Mouse (Mus musculus) cerebellum, postnatal 36 days (tissue): ENCODE measurements around the gene Atp2b2.
"Not testable (repeated sequence)": the region's sequence is repeated elsewhere in the genome, so short reads cannot be mapped to it uniquely, and the experiment has no call there.

Experiments
- DNase-seq, 2 experiments: peaks; one replicate each; pipeline ENCODE4 v3.0.0; 2021 to 2022; ENCODE audit warnings: mixed read lengths in 2 of 2

Gene Atp2b2

GRCm38 (mm10) chr6:113778229-113778753, 264.1 kb downstream of the Atp2b2 start:
- no peak for DNase-seq

- DNase-seq = no peak
Observed at GRCm38 (mm10) chr6:113768804-113769203, 273.6 kb downstream of the Atp2b2 start.

DNA sequence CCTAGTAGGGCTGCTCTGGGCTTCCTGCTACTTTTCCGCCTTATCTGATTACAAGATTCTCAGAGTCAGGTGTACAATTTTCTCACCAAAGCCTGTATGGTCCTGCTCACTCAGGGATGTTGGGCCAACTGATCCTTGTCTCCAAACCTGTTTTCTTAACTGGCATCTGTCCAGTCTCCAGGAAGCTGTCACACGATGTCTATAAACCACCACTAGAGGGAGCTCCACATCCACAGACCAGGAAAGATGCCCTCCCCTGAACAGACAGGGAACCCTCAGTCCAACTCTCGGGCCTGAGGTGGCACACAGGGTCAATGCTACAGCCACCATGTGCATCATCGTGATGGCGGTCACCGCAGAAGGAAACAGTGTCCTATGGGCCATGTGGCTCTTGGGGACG, 280.8 kb downstream of the Atp2b2 start:
- DNase-seq = peak; percentile 61 to 71

DNA sequence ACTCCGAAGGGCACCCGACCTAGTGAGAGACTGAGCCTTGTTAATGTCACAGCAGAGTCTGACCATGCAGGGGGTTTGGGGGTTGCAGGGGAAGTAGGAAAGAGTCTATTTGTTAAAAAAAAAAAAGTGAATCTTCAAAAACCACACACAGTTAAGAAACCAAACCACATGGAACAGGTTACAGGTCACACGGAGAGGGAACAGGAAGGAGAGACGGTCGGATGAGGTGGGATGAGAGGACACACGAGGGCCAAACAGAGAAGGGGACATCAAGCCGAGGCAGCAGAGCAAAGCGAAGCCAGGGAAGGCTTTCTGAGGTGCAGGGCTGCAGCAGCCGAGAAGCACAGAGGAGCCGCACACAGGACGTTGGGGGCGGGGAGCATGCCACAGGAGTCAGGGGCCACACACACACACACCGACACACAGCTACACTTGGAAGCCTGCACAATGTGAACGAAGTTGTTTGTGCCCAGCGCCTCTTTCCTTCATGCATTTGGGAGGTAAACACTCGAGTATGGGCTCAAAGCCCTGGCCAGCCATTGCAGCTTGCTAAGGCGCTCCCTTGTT, 293.2 kb downstream of the Atp2b2 start:
- no peak for DNase-seq

GRCm38 (mm10) chr6:113748351-113748750, 294.1 kb downstream of the Atp2b2 start:
- no peak for DNase-seq

GRCm38 (mm10) chr6:113747284-113747683, 295.1 kb downstream of the Atp2b2 start:
- DNase-seq = no peak

- no peak for DNase-seq
Observed at GRCm38 (mm10) chr6:113745117-113745516, 297.3 kb downstream of the Atp2b2 start.

DNA sequence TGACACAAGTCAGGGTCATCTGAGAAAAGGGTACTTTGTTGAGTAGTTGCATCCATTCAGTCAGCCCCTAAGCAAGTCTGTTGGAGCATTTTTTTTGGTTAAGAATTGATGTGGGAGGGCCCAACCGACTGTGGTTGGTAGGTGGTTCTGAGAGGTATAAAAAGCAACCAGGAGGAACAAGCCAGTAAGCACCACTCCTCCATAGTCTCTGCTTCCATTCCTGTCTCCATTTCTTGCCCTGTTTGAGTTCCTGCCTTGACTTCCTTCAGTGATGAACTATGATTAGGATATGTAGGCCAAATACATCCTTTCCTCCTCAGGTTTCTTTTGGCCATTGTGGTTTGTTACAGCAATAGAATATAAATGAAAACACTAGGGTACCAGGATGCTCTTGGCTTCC, 299.3 kb downstream of the Atp2b2 start:
- DNase-seq = no peak

DNA sequence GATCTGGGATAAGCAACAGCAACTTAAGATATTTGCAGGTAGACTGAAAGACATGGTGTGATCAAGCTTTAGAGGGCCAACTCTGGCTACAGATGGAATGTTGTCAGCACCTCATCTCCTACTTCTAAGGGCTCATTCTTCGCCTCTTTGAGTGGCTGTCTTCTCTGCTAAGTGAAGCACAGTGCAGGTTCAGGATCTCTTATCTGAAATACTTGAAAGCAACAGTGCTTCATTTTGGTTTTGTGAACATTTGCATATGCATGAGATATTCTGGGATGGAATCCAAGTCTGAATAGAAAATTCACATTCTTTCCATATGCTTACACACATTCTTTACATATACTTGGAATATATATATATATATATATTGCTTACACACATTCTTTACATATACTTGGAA, 300.1 kb downstream of the Atp2b2 start:
- no peak for DNase-seq

DNA sequence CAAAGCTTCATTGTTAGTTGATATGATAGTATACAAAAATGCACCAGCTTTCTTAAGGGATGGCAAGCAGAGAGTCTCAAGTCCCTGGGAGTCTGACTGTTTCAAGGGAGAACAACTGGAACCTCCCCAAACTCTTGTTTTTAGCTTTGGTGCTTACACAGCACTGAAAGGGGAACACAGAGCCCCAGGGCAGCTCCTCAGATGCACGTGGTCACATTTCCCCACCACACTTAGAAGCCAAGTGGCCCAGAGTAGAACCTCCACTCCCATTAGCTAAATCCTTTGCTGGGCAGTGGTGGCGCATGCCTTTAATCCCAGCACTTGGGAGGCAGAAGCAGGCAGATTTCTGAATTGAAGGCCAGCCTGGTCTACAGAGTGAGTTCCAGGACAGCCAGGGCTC, 301.0 kb downstream of the Atp2b2 start:
- no peak for DNase-seq

- peak; percentile 85 to 89 for DNase-seq
Observed at GRCm38 (mm10) chr6:113740236-113741217, 301.9 kb downstream of the Atp2b2 start, which contains the start of gene Sec13. Sec13 (minus strand) TSS chr6:113740743.

DNA sequence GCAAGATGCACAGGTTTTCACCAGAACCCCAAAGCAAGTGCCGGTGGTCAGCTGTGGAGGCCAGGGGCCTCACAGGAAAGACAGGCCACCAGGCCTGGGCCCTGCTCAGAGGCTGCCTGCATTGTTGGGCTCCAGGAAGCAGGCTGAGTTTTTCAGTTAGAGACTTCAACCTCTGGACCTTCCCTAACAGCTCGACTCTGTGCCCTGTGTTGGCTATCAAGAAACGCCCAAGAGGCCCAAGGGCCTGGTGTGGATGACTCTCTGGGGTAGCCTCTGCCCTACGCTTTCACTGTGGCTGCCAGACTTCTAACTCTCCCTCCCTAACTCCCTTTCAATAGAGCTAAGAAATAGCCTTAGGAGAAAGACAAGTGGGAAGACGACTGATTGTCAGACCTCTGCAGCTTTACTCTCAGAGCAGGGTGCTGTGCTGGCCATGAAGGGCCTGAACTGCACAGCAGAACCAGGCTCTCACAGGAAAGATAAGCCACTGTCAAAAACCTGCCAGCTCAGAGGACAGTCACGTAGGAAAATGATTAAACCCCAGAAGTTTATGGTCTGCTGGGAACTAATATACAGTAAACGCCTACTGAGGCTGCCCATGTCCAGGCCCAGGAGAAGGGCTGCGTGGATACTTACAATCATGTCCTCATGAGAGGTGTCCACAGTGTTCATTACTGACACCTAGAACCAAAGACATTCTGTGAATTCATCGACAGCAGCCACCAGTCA, 304.9 kb downstream of the Atp2b2 start:
- DNase-seq = no peak

- no peak for DNase-seq
Observed at GRCm38 (mm10) chr6:113731296-113731695, 311.1 kb downstream of the Atp2b2 start.

- no peak for DNase-seq
Observed at GRCm38 (mm10) chr6:113728181-113728580, 314.2 kb downstream of the Atp2b2 start.

GRCm38 (mm10) chr6:113721061-113721460, 321.4 kb downstream of the Atp2b2 start:
- DNase-seq = no peak

GRCm38 (mm10) chr6:113719878-113720277, 322.5 kb downstream of the Atp2b2 start, which contains the start of gene Ghrl:
Ghrl (minus strand) TSS chr6:113719880.
- DNase-seq = no peak

GRCm38 (mm10) chr6:113717541-113717940, 324.9 kb downstream of the Atp2b2 start:
- DNase-seq = peak; percentile 24 to 54

GRCm38 (mm10) chr6:113714797-113715196, 327.6 kb downstream of the Atp2b2 start:
- no peak for DNase-seq

DNA sequence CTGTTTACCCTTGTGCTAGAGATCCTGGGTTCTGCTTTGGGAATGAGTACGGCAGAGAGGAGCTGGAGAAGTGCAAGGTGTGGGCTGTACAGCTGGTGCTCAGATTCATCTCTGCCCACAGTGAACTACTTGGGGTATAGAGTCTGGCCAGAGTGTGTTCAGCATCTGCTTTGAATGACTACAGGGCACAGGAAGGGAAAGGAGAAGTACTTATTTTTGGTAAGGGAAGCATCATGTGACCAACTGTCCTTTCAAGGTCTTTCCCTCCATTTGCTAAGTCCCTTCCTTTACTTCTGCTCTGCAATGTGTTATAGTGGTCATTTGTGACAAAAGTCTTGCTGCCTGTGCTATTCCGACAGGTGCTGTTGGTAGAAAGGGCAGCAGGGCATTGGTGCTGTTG, 328.1 kb downstream of the Atp2b2 start:
- DNase-seq = no peak

DNA sequence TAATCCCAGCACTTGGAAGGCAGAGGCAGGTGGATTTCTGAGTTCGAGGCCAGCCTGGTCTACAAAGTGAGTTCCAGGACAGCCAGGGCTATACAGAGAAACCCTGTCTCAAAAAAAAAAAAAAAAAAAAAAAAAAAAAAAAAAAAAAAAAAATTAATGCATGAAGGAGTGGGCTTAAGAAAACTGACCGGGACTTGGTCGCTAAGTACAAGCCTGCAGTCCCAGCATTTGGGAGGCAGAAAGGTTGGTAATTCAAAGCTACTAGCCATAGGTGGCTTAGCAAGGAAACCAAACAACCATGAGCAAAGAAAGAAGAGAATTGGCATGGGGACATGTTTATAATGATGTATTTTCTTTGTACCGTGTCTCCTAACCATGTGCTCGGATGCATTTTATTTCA, 329.0 kb downstream of the Atp2b2 start:
- DNase-seq = not testable (repeated sequence)

- DNase-seq = no peak
Observed at GRCm38 (mm10) chr6:113712718-113713117, 329.7 kb downstream of the Atp2b2 start.

GRCm38 (mm10) chr6:113697222-113698205, 344.9 kb downstream of the Atp2b2 start:
- DNase-seq = no peak
